Mouse (Mus musculus) liver, adult 2 months (tissue): ENCODE measurements around the gene Kank2.

Source experiments
- CTCF ChIP-seq: fragments of 200-500 bp; IDR thresholded peaks from 2 replicates; pipeline ENCODE4 v1.5.1; 2011; ENCODE audit warnings: low read depth, low read length, control low read depth
- POLR2A ChIP-seq: fragments of 200-500 bp; IDR thresholded peaks from 2 replicates; pipeline ENCODE4 v1.6.1; 2011; ENCODE audit warnings: low read length, control low read depth; ENCODE audit not compliant: insufficient read depth; ENCODE audit errors: extremely low read depth

- TF ChIP-seq CTCF (no peak), POLR2A (no peak)
Observed at GRCm38 (mm10) chr9:21728261-21728832, 70.2 kb downstream of the Kank2 start.
